Mouse (Mus musculus) frontal cortex, adult 2 months (tissue): ENCODE measurements around the gene Tgfb3. TPM values are rescaled to one million over a fixed set of nuclear protein-coding genes. Genes with fewer than 3 reads are reported as not detected.

ENCODE experiments used
- DNase-seq, 2 experiments: peaks; one replicate each; pipeline ENCODE4 v3.0.0; 2022; ENCODE audit warnings: low spot score in 1 of 2; ENCODE audit errors: extremely low spot score in 1 of 2
- polyA plus RNA-seq: library from polyadenylated mRNA; depleted of rRNA; stranded (reverse); fragments of >200 nt; gene quantifications from 2 replicates; pipeline ENCODE4 v1.2.3, GENCODE M21; 2012

The Tgfb3 gene
- polyA plus RNA-seq, 1 experiment = 16.6 TPM

- DNase-seq = no peak
Measured at GRCm38 (mm10) chr12:86036368-86037166, 42.3 kb downstream of the Tgfb3 start.

DNA sequence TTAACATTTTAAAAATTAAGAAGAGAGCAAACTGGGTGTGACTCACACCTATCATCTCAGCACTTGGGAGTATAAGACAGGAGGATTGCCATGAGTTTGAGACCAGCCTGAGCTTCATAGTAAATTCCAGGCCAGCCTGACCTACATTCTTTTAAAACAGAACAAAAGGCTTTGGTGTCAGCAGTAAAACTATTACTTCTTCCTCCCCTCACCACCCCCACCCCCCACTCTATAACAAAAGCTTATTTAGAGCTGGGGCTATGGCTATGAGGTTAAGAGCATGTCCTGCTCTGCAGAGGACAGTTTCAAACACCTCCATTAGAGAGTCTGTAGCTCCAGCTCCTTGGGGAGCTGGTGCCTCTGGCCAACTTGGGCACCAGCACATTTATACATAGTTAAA, 43.3 kb downstream of the Tgfb3 start:
- DNase-seq = no peak

- no peak for DNase-seq
Measured at GRCm38 (mm10) chr12:86030932-86031331, 47.9 kb downstream of the Tgfb3 start.

GRCm38 (mm10) chr12:86027747-86028146, 51.1 kb downstream of the Tgfb3 start:
- no peak for DNase-seq

DNA sequence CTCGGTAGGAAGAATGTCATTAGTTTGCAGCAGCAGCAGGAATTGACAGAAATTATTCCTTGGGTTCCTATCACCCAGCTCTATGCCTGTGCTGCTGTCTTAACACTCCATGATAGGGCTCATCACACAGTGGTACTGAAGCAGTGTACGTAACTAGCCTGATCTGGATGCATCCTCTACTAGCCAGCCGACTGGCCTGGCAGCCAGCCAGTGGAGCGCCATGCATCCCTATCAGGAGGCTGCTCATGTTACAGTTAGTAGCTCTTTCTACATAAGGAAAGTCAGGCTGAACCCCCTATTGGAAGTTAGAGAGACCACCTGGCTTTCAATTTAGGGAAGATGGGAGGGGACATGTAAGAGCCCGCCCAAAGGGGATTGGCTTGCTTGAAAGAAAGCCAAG, 51.8 kb downstream of the Tgfb3 start:
- no peak for DNase-seq

GRCm38 (mm10) chr12:86025480-86025879, 53.4 kb downstream of the Tgfb3 start:
- DNase-seq = no peak

DNA sequence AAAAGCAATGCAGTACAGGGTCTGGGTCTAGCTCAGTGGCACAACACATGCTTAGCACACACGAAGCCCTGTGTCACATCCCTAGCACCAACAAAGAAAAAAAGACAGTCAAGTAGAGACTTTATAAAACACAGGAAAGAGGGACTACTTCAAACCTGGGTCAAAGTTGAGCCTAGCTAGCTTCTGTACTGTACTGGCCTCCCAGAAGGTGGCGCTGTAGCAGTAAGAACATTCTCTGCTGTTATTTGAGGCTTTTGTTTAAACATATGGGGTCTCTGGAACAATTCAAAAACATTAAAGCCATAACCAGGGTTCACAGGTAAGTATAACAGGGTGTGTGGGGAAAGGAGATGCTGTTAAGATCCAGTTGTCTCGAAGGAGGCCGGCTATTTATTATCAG, 54.4 kb downstream of the Tgfb3 start:
- peak in 1 of 2 experiments; percentile 41 for DNase-seq

- DNase-seq = no peak
Measured at GRCm38 (mm10) chr12:86023081-86023871, 55.6 kb downstream of the Tgfb3 start.

DNA sequence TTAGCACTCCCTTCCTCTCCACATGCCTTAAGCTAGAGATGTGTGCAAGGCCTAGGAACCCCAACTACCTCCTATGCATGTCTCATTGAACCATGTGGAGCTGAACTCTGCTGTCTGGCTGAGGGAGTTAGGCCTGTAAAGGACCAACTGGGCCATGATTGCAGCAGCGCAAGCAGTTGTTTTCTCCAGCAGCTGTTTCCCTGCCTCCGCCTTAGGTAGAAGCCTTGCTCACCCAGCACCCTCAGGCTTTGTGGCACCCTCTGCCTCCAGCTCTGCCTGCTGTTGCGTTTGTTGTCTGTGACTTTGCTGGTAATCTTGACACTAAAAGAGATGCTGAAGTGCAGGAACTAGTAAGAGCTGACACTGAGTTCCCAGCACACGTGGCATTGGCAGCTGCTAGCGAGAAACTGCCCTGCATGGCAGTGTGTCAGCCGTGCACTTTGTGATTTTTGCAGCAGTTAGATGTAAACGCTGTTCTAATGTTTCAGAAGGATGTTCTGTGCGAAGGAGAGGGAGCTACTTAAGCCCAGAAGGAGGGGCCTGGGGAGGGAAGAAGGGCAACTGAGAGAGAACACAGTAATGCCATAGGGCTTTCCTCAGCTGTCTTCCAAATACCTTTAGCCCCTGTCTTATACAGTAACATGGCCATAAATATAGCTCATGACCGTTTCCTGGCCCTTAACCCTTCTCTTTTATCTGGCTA, 56.4 kb downstream of the Tgfb3 start:
- DNase-seq = no peak

DNA sequence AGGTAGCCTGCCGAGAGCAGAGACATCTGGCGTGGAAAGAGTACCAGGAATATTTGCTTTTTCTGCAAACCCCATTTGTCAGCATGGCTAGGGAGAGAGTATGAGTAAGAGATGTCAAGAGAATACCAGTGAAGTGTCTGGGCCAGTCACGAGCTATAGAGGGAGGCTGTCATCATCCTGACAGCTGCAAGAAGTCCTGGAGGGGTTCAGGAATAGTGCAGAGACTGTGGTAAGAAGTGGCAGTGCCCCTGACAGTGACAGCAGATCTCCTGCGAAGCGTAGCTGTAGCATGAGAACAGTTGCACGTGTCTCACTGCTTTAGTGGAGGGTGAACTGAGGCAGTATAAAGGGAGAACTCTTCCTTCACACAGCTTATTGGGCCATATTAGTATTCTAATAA, 57.3 kb downstream of the Tgfb3 start:
- DNase-seq = peak in 1 of 2 experiments; percentile 18

- DNase-seq = peak in 1 of 2 experiments; percentile 52
Measured at GRCm38 (mm10) chr12:86017360-86017759, 61.5 kb downstream of the Tgfb3 start.

- no peak for DNase-seq
Measured at GRCm38 (mm10) chr12:86015114-86015513, 63.7 kb downstream of the Tgfb3 start.

DNA sequence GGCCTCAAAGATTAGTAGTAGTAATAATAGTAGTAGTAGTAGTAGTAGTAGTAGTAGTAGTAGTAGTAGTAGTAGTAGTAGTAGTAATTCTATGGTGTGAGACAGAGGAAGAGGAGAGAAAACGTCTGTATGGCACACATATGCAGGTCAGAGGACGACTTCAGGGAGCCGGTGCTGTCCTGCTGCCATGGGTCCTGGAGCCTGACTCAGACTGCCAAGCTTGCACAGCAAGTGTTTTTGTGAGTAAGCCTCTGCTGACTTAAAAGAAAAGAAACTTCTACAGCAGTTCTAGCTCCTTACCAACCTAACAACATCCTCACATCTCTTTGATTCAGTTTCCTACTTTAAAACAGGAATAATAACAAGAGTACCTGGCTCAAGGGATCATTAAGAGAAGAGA, 64.2 kb downstream of the Tgfb3 start:
- no peak for DNase-seq

DNA sequence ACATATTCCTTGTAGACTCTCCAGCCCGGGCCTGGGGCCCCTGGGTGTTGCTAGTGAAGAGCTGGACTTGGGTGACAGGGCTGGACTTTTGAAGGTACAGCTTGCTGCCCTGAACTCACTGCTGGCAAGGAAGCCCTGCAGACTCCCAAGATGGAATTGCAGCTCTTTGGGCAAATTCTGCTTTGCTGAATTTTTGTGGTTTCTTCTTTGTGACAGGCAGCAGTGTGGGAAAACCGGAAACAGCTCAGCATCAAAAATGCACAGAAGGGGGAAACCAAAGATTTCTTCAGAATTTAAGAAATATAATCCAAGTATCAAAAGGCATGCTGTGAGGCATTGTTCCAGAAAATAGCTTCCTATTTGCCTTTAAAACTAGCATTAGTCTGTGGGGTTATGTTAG, 64.7 kb downstream of the Tgfb3 start:
- DNase-seq = no peak

- DNase-seq = no peak
Measured at GRCm38 (mm10) chr12:86012195-86012594, 66.6 kb downstream of the Tgfb3 start.

- no peak for DNase-seq
Measured at GRCm38 (mm10) chr12:86010656-86011055, 68.2 kb downstream of the Tgfb3 start.

- peak in 1 of 2 experiments; percentile 55 for DNase-seq
Measured at GRCm38 (mm10) chr12:86007377-86007776, 71.5 kb downstream of the Tgfb3 start.
